Mouse (Mus musculus) inflammation-experienced regulatory T-cells (primary cell): ENCODE measurements around the gene Fbxw9. TPM values are rescaled to one million over a fixed set of nuclear protein-coding genes. Genes with fewer than 3 reads are reported as not detected.

ENCODE experiments used
- polyA plus RNA-seq, 2 experiments: library from polyadenylated mRNA; unstranded; fragments of 100-300 nt; shearing (Covaris generic); gene quantifications; one replicate each; pipeline ENCODE4 v1.2.1; 2017

Fbxw9 gene
- polyA plus RNA-seq: 1 to 10 TPM; 5.4 to 8.2 TPM

DNA sequence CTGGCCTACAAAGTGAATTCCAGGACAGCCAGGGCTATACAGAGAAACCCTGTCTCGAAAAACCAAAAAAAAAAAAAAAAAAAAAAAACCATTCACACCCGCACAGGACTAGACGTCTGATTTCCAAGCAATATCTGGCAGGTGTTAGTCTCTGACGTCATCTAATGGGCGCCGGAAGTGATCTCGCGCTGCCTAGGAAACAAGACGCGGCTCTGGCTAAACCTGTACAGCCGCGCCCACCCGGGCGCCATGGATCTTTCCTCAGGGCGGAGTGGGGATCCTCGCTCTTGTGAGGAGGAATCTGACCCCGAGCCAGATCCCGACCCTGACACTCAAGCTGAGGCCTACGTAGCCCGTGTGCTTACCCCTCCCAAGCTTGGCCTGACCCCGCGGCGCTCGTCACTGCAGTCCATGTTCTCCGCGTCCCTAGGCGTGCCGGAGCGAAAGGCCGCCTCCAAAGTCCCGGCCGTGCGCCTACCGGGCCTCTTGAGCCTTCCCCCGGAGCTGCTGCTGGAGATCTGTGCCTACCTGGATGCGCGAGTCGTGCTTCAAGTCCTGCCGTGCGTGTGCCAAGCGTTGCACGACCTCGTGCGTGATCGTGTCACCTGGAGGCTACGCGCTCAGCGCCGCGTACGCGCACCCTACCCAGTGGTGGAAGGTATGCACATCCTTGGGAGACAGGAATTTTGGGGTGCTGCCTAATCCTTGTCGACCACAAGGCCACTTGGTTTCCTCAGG is at the start of gene Fbxw9:
Fbxw9 (plus strand) TSS at position 177 of the 738 bp plus-strand sequence.

DNA sequence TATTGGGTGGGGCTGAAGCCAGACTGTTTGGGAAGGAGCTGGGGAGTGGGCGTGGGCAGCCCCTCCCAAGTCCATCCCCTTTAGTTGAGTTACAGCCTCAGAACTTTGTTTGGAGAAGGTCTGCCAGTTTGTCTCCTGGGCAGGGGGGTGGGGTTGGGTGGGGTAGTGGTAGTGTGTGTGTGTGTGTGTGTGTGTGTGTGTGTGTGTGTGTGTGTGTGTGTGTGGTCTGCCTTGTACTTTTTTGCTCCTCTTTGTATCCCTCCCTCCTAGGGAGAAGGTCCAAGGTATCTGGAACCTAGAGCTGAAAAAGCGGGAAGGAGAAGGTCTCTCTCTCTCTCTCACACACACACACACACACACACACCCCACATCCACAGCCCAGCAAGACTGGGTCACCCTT is 45.4 kb upstream of the Fbxw9 start, which contains the start of gene Best2:
Best2 (minus strand) TSS at position 101 of the 400 bp plus-strand sequence.

DNA sequence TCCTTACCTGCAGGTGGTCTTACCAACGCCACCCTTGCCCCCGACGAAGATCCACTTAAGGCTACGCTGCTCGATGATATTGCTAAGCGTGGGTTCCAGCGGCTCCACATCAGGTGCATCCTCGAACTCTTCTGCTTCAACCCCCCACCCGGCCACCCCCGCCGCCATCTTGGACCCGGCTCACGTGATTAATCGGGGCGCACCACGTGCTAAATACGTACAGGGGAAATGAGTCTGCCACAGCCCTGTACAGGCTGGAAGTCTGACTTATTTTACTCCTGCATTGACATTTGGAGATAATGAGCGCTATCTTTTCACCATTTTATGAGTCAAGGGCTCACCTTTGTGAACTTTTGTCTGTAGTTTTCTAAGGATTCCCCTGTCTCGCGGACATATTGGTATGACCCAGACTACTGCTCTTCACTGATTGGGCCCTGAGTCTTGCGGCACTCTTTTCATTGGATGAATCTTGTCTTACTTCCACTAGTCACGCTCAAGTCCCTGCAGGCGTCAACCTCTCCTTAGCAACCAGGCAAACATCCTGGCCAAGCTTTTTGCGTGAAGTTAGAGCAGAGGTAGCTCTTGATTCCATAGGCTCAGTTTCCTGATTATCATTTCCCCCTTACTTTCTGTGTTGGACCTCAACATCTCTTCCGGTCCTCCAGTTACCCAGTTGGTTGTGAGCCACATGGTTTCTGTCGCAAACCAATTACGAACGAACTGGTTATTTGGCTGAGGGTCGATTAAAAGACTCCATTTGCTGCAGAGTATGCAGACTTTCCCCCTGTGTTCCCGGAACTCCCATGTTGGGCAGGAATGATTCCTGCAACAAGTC is 34.5 kb upstream of the Fbxw9 start, which contains the start of gene Asna1:
Asna1 (minus strand) TSS at position 184 of the 835 bp plus-strand sequence.

DNA sequence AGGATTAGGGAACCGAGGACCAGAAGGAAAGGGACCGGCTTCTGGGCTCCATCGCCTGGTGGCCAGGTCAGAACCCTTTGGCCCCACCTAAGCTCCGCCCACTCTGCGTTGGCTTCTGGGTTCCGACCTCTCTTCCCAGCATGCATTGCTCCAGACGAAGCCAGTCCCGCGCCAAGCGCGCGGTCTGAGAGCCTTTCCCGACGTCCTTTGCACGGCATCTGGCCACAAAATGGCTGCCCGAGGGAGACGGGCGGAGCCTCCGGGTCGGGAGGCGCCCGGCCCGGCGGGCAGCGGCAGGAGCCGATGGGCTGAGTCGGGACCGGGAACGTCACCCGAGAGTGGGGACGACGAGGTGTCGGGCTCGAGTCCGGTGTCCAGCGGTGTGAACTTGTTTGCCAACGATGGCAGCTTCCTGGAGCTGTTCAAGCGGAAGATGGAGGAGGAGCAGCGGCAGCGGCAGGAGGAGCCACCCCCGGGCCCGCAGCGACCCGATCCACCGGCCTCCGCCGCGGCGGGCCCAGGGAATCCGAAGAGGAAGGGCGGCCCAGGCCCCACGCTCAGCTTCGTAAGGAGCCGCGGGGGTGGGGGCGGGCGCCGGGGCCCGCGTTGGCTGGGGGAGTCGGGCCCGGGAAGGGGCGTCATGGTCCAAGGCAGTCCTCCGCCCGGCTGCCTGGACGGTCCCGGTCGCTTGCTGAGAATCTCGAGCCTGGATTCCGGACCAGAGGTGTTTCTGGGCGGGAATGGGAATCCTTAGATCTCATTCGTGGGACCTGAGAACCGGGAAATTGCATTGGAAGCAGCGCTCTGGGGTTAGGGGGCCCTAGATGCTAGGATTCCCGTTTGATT is 33.0 kb upstream of the Fbxw9 start, which contains the start of gene Trir:
Trir (plus strand) TSS at position 154 of the 846 bp plus-strand sequence.

DNA sequence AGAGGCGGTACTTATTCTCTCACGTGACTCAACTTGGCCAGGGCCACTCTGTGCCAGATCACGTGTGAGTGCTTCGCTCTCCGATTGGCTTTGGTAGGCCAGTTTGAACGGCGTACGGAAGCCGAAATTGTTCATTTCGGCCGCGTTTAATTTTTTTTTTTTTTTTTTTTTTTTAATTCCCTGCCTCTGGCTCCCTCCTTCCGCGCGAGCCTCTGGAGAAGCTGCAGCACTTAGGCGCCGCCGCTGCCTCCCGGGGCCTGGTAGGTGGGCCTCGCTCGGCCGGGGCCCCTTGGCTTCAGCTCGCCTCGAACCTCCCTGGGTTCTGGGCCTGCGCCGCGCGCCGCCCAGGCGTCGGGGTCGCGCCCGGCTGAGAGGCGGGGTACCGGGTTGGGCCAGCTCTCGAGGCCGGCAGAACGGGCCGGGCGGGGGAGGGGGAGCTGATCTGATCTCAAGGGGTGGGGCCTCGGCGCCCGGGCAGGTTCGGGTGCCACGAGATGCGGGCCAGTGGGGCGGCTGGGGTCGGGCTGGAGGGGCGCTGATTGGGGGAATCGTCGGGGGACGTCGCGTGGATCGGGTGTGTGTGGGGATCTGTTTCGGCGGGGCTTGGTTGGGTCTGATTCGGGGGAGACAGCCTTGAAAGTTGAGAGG is 23.0 kb upstream of the Fbxw9 start, which contains the start of gene Tnpo2:
Tnpo2 (plus strand) TSS at position 198 of the 648 bp plus-strand sequence.

DNA sequence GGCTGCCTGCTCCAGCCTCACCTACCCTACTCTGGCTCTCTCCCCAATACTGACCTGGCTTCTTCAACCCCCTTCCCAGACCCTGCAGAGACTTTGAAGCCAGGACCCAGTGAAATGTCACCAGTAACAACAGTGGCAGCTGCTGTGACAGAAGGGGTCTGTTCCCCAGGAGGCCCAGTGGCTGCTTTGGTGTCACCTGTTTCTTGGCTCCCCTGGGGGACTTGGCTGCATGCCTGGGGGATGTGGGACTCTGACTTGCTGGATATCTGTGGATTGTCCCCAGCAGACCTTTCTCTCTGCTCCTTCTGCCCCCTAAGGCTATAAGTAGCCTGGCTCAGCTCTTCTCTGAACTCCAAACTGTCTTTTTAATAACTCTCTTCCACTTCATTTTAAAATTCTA is 8.1 kb downstream of the Fbxw9 start, which contains the start of gene Gm5741:
Gm5741 (minus strand) TSS at position 1 of the 400 bp plus-strand sequence.

DNA sequence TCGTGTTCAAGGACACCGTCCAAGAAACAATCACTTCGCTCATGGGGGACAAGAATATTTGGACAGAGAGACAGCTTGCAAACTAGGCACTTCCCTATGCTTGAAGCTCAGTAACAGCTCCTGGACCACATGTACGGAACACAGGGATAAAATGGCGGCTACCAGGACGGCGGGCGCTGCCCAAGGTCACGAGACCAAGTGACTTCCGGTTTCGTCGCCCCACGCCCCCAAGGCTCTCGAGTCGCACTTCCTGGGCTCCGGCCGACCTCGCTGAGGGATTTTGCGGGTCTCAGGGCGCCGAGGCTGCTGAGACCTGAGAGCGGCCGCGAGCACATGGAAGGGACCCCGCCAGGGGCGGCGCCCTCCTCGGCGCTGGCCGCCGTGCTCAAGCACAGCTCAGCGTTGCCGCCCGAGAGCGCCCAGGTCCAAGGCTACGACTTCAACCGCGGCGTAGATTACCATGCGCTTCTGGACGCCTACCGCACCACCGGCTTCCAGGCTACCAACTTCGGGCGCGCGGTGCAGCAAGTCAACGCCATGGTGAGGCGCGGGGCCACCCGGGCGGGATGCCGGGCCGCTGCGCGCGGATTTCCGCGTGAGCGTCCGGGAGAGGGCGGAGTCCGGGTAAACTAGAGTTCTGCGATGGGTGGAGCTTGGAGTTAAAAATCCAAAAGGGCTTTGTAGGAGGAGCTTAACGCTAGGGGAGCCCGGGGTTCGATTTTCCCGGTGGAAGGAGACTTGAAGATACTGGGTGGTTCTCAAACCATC is 11.8 kb downstream of the Fbxw9 start, which contains the start of gene Dhps:
Dhps (plus strand) TSS at position 244 of the 768 bp plus-strand sequence.

DNA sequence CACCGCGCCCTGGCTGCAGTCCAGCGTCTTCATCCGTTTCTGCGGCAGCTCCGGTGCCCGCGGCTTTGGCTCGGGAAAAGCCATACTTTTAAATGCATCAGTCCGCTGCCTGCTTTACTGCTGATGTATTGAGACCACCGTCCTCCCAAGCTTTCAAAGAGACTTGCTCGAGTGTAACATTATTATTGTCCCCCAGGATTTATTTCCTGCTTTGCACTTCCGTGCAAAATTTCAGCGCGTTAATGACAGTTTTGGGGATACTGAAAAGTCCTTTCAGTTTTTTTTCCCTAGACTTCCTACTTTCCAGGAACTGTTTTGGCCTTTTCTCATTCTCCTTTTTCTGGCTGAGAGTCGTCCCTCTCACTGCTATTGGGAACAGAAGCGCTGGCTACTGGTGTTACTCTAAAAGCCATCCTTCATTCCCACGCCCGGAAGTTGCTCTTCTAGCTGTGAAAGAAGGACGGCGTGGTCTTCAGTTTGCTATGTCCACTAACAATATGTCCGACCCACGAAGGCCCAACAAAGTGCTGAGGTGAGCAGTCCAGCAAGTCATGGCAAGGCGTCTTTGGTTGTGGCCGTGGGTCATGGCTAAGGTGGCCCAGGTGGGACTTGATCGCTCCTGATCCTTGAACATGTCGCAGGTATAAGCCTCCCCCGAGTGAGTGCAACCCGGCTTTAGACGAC is 20.8 kb downstream of the Fbxw9 start, which contains the start of gene Wdr83os:
Wdr83os (plus strand) TSS at position 209 of the 684 bp plus-strand sequence.

DNA sequence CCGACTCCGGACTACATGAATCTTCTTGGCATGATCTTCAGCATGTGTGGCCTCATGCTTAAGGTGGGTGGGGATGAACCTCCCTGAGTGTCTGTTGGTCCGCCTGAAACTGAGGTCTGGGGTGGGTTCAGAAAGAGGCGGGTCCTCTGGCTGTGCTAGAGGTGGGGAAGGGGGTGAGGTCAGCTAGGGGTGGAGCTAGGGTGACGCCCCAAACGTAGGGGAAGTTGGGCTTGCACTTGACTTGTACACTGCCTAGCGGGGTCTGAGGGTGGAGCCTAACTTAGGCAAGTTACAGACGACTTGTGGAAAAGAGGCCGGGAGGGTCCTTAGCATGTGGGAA is 21.3 kb downstream of the Fbxw9 start, which contains the start of gene Wdr83:
Wdr83 (minus strand) TSS at position 91 of the 340 bp plus-strand sequence.

DNA sequence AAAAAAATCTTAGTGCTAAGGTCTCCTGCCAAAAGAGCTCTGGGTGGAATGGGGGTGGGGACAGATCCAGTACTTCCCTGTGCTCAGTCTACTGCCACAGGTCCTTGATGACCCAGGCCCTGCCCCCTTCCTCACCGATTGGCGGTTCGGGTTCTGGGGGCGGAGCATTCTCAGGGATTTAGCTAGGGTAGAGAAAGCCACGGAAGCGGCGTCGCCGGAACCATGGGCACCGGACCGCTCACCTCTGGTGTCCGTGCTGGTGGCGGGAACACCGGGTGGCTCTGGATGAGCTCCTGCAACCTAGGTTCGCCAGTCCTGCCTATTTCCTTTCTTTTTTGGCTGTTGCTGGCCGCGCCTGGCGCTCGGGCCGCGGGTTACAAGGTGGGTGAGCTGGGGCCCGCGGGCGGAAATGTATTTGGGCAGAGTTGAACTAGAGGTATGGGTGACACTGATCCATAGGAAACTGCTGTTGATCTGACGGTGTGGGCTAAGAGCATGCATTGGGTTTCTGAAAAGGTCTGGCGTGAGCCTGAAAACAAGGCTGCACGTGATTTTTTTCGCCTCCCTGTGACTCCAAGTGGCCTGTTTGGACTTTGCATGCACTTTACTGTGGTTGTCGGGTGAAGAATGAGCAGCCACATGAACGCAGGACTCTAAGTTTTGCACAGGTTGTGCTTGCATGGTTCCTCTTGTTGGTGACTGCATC is 23.4 kb downstream of the Fbxw9 start, which contains the start of gene Man2b1:
Man2b1 (plus strand) TSS at position 163 of the 706 bp plus-strand sequence.

Other genes starting within 250 kb of the Fbxw9 start
- gene Dand5, start 237.2 kb upstream of the Fbxw9 start, polyA plus RNA-seq: 1 to 10 TPM; 6.6 to 7.9 TPM
- gene Gadd45gip1, start 228.5 kb upstream of the Fbxw9 start, polyA plus RNA-seq: 10 to 100 TPM; 27.3 to 37.8 TPM
- 100 to 1,000 TPM; 152 to 202 TPM for gene Rad23a, start 219.4 kb upstream of the Fbxw9 start, polyA plus RNA-seq
- gene Calr, start 213.1 kb upstream of the Fbxw9 start, polyA plus RNA-seq: 100 to 1,000 TPM; 454 to 486 TPM
- 100 to 1,000 TPM in 1 of 2 experiments, 10 to 100 TPM in 1; 87.0 to 103 TPM for gene Farsa, start 203.1 kb upstream of the Fbxw9 start, polyA plus RNA-seq
- gene Syce2, start 187.9 kb upstream of the Fbxw9 start, polyA plus RNA-seq: 1 to 10 TPM; 3.8 to 4.9 TPM
- 10 to 100 TPM; 34.2 to 47.8 TPM for gene Gcdh, start 166.1 kb upstream of the Fbxw9 start, polyA plus RNA-seq
- gene Klf1, start 158.1 kb upstream of the Fbxw9 start, polyA plus RNA-seq: under 1 TPM in 1 of 2 experiments, not detected in 1; 0.43 TPM
- 10 to 100 TPM; 12.8 to 18.4 TPM for gene Dnase2a, start 151.5 kb upstream of the Fbxw9 start, polyA plus RNA-seq
- gene Mast1, start 122.7 kb upstream of the Fbxw9 start, polyA plus RNA-seq: 1 to 10 TPM in 1 of 2 experiments, under 1 TPM in 1; 0.92 to 1.5 TPM
- under 1 TPM; 0.06 to 0.81 TPM for gene Rtbdn, start 113.1 kb upstream of the Fbxw9 start, polyA plus RNA-seq
- not detected for gene Gm49661, start 90.6 kb upstream of the Fbxw9 start, polyA plus RNA-seq
- gene Prdx2, start 90.5 kb upstream of the Fbxw9 start, polyA plus RNA-seq: 100 to 1,000 TPM; 159 to 190 TPM
- 10 to 100 TPM; 71.6 to 93.6 TPM for gene Rnaseh2a, start 90.3 kb upstream of the Fbxw9 start, polyA plus RNA-seq
- 100 to 1,000 TPM; 705 to 997 TPM for gene Junb, start 81.3 kb upstream of the Fbxw9 start, polyA plus RNA-seq
- 10 to 100 TPM in 1 of 2 experiments, 1 to 10 TPM in 1; 9.9 to 13.0 TPM for gene Hook2, start 69.5 kb upstream of the Fbxw9 start, polyA plus RNA-seq
- not detected for gene Best2, start 45.5 kb upstream of the Fbxw9 start, polyA plus RNA-seq
- gene Asna1, start 34.8 kb upstream of the Fbxw9 start, polyA plus RNA-seq: 10 to 100 TPM; 42.3 to 45.3 TPM
- gene Trir, start 33.2 kb upstream of the Fbxw9 start, polyA plus RNA-seq: 100 to 1,000 TPM; 198 to 209 TPM
- 10 to 100 TPM; 27.1 to 27.2 TPM for gene Tnpo2, start 23.1 kb upstream of the Fbxw9 start, polyA plus RNA-seq
- gene Gm5741, start 7.9 kb downstream of the Fbxw9 start, polyA plus RNA-seq: 1 to 10 TPM; 1.3 to 1.8 TPM
- gene Dhps, start 11.7 kb downstream of the Fbxw9 start, polyA plus RNA-seq: 100 to 1,000 TPM in 1 of 2 experiments, 10 to 100 TPM in 1; 87.4 to 118 TPM
- 100 to 1,000 TPM; 165 to 168 TPM for gene Wdr83os, start 20.7 kb downstream of the Fbxw9 start, polyA plus RNA-seq
- 10 to 100 TPM; 38.6 to 45.7 TPM for gene Wdr83, start 21.3 kb downstream of the Fbxw9 start, polyA plus RNA-seq
- gene Man2b1, start 23.2 kb downstream of the Fbxw9 start, polyA plus RNA-seq: 100 to 1,000 TPM; 143 to 145 TPM
- gene Zfp791, start 63.0 kb downstream of the Fbxw9 start, polyA plus RNA-seq: under 1 TPM in 1 of 2 experiments, not detected in 1; 0.25 TPM
- 1 to 10 TPM in 1 of 2 experiments, under 1 TPM in 1; 0.10 to 2.4 TPM for gene Cks1brt, start 91.9 kb downstream of the Fbxw9 start, polyA plus RNA-seq
- gene Olfr371, start 165.9 kb downstream of the Fbxw9 start, polyA plus RNA-seq: not detected
- gene Orc6, start 239.6 kb downstream of the Fbxw9 start, polyA plus RNA-seq: 10 to 100 TPM; 25.7 to 26.0 TPM
- 100 to 1,000 TPM in 1 of 2 experiments, 10 to 100 TPM in 1; 89.7 to 104 TPM for gene Vps35, start 239.7 kb downstream of the Fbxw9 start, polyA plus RNA-seq